Mouse (Mus musculus) myocyte (in vitro differentiated cells): ENCODE measurements around the gene Grb10. TPM values are rescaled to one million over a fixed set of nuclear protein-coding genes. Genes with fewer than 3 reads are reported as not detected.

Experiments used
- H3K27me3 ChIP-seq: one replicate; pipeline ENCODE4 v1.6.1; 2011; ENCODE audit not compliant: control insufficient read depth, insufficient read depth, insufficient read length
- H3K36me3 ChIP-seq: one replicate; pipeline ENCODE4 v1.6.1; 2011; ENCODE audit not compliant: control insufficient read depth, insufficient read depth
- H3K4me2 ChIP-seq: one replicate; pipeline ENCODE4 v1.6.1; 2011; ENCODE audit warnings: low read depth, control low read depth
- H3K4me3 ChIP-seq: one replicate; pipeline ENCODE4 v1.5.1; 2011; ENCODE audit warnings: mild to moderate bottlenecking, control low read depth, moderate library complexity
- H3K79me2 ChIP-seq: one replicate; pipeline ENCODE4 v1.6.1; 2011; ENCODE audit not compliant: control insufficient read depth, insufficient read depth
- H3ac ChIP-seq: one replicate; pipeline ENCODE4 v1.6.1; 2011; ENCODE audit not compliant: control insufficient read depth, insufficient read length
- CEBPB ChIP-seq: IDR thresholded peaks from 2 replicates; pipeline ENCODE4 v1.6.1; 2011; ENCODE audit warnings: mild to moderate bottlenecking, moderate library complexity; ENCODE audit not compliant: poor library complexity, insufficient read depth, severe bottlenecking
- E2F4 ChIP-seq: IDR thresholded peaks from one replicate; pipeline ENCODE4 v1.6.1; 2011; ENCODE audit warnings: mild to moderate bottlenecking, control low read depth, moderate library complexity; ENCODE audit not compliant: insufficient read depth
- MAX ChIP-seq: IDR thresholded peaks from one replicate; pipeline ENCODE4 v1.6.1; 2011; ENCODE audit warnings: low read depth, mild to moderate bottlenecking, control low read depth
- MYOD1 ChIP-seq, 3 experiments: IDR thresholded peaks; one replicate each; pipeline ENCODE4 v1.6.1; 2011; ENCODE audit warnings: control low read depth in 2 of 3, low read depth in 2 of 3, mild to moderate bottlenecking in 2 of 3, moderate library complexity in 1 of 3; ENCODE audit not compliant: insufficient read length in 2 of 3, control insufficient read depth in 1 of 3
- MYOG ChIP-seq, 3 experiments: IDR thresholded peaks; one replicate each; pipeline ENCODE4 v1.6.1; 2011; ENCODE audit warnings: control low read depth in 2 of 3, low read depth in 2 of 3, mild to moderate bottlenecking in 2 of 3; ENCODE audit not compliant: insufficient read length in 2 of 3, control insufficient read depth in 1 of 3, insufficient read depth in 1 of 3
- POLR2A ChIP-seq: IDR thresholded peaks from one replicate; pipeline ENCODE4 v1.6.1; 2011; ENCODE audit warnings: low read depth, mild to moderate bottlenecking, control low read depth, moderate library complexity; ENCODE audit not compliant: insufficient read length
- POLR2AphosphoS2 ChIP-seq: IDR thresholded peaks from one replicate; pipeline ENCODE4 v1.6.1; 2011; ENCODE audit warnings: low read depth, control low read depth; ENCODE audit not compliant: insufficient read length
- REST ChIP-seq: IDR thresholded peaks from one replicate; pipeline ENCODE4 v1.6.1; 2011; ENCODE audit warnings: mild to moderate bottlenecking, control low read depth, moderate library complexity; ENCODE audit not compliant: insufficient read depth, insufficient read length
- SRF ChIP-seq: IDR thresholded peaks from one replicate; pipeline ENCODE4 v1.6.1; 2011; ENCODE audit warnings: low read depth; ENCODE audit not compliant: control insufficient read depth, insufficient read length
- TCF12 ChIP-seq: IDR thresholded peaks from one replicate; pipeline ENCODE4 v1.6.1; 2011; ENCODE audit warnings: mild to moderate bottlenecking, control low read depth; ENCODE audit not compliant: poor library complexity, insufficient read depth, severe bottlenecking
- TCF3 ChIP-seq: IDR thresholded peaks from one replicate; pipeline ENCODE4 v1.6.1; 2011; ENCODE audit warnings: low read depth, control low read depth; ENCODE audit not compliant: insufficient read length
- USF1 ChIP-seq: IDR thresholded peaks from one replicate; pipeline ENCODE4 v1.6.1; 2011; ENCODE audit warnings: low read depth, mild to moderate bottlenecking, control low read depth, moderate library complexity
- polyA plus RNA-seq: library from polyadenylated mRNA; unstranded; fragments of >200 nt; fragmentation: generic; extraction: Trizol; gene quantifications from one replicate; pipeline ENCODE4 v1.2.1, GENCODE M21; 2012; ENCODE audit warnings: missing spikeins

Grb10 gene
- polyA plus RNA-seq, result 0.59 TPM

DNA sequence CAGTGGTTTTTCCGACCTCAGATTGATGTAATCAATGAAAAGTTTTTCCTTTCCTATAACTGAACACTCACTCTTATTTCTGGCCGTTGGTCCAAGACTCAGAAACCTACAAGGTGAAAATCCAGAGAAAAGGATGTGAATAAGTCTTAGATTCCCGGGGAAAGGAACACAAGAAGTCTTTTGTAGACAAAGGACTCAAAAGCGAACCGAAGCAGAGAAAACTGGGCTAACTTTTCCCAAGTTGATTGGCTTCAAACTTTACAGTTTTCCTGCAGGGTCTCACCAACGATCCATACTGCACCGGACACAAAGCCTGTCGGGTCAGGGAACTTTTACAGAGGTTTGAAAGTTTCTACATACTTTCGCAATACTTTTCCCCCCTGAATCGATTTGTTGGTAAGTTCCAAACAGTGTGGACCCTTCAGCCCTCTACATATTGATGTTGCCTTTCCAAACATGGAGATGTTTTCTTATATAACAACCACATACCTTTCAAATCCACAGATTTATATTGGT lies at the start of gene Grb10:
Gene Grb10, minus strand, starts transcription at position 214 of the 516 bp plus-strand sequence.
- Histone ChIP-seq H3ac (no peak within 1 kb of the TSS), H3K4me2 (no peak within 1 kb of the TSS), H3K79me2 (no peaks in the 10 kb centered on the region), H3K27me3 (peaks cover 7% of the 10 kb centered on the region), H3K4me3 (no peak within 1 kb of the TSS), H3K36me3 (no peaks in the 10 kb centered on the region)
- no peak for TF ChIP-seq TCF12
- TF ChIP-seq E2F4, result no peak
- no peak for TF ChIP-seq POLR2AphosphoS2
- no peak for TF ChIP-seq CEBPB
- TF ChIP-seq REST, result no peak
- TF ChIP-seq SRF, result no peak
- no peak for TF ChIP-seq MYOD1 (IDR thresholded peaks at IDR 0.05; ENCODE audit: control insufficient read depth in 1 of 3, insufficient read length in 2 of 3, low read depth in 2 of 3)
- TF ChIP-seq POLR2A, result no peak
- no peak for TF ChIP-seq USF1
- no peak for TF ChIP-seq MYOG (IDR thresholded peaks at IDR 0.05; ENCODE audit: control insufficient read depth in 1 of 3, insufficient read depth in 1 of 3, insufficient read length in 2 of 3, low read depth in 2 of 3)
- TF ChIP-seq TCF3, result no peak
- no peak for TF ChIP-seq MAX

DNA sequence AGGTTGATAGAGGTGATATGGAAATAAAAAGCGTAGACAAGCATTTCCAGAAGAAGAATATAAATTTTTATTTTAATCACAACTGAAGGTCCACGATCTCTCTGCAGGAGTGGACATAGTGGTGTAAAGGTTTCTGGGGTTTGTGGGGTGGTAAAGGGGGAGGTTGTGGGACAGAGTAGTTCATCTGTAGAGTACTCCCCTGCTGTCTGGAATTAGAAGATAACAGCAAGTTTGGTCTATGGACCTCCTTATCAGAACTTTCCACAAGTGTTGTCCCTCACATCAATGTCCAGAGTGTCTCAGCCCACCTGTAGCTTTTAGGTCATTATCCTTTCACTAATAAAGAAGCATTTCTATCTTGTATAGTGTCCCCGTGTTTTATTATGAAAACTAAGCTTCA lies 43.2 kb upstream of the Grb10 start:
- Histone ChIP-seq H3K79me2 (no peaks in the 10 kb centered on the region), H3K4me3 (no peak overlapping the region), H3K4me2 (no peak overlapping the region), H3K27me3 (no peaks in the 10 kb centered on the region), H3K36me3 (no peaks in the 10 kb centered on the region), H3ac (no peak overlapping the region)
- TF ChIP-seq TCF12 (no peak), MYOD1 (IDR thresholded peaks at IDR 0.05; ENCODE audit: control insufficient read depth in 1 of 3, insufficient read length in 2 of 3, low read depth in 2 of 3) (no peak), SRF (no peak), POLR2AphosphoS2 (no peak), TCF3 (no peak), USF1 (no peak)

DNA sequence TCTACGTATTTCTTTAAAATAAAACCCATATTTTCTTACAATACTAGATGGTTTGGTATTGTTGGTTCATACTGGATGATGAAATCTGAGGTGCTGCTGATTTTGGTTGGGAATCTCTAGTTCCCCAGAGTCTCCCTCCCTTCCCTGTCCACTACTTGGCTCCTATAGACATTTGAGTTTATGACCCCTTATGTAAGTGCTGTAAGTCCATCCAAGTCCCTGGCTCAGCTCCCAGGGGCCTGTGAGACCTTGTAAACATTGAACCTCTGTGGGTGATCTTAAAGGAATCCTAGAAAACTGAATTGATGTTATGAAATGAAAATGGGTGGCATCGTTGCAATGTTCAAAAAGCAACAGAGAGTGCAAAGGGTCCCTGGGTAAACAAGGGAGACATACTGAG lies 40.7 kb upstream of the Grb10 start:
- H3K4me2 ChIP-seq, result no peak overlapping the region
- H3ac ChIP-seq, result no peak overlapping the region
- H3K79me2 ChIP-seq, result no peaks in the 10 kb centered on the region
- no peaks in the 10 kb centered on the region for H3K27me3 ChIP-seq
- H3K4me3 ChIP-seq, result no peak overlapping the region
- no peaks in the 10 kb centered on the region for H3K36me3 ChIP-seq
- TF ChIP-seq MYOG (IDR thresholded peaks at IDR 0.05; ENCODE audit: control insufficient read depth in 1 of 3, insufficient read depth in 1 of 3, insufficient read length in 2 of 3, low read depth in 2 of 3) (no peak), MAX (no peak), USF1 (no peak), E2F4 (no peak), CEBPB (no peak), TCF3 (no peak), MYOD1 (IDR thresholded peaks at IDR 0.05; ENCODE audit: control insufficient read depth in 1 of 3, insufficient read length in 2 of 3, low read depth in 2 of 3) (no peak), REST (no peak)

DNA sequence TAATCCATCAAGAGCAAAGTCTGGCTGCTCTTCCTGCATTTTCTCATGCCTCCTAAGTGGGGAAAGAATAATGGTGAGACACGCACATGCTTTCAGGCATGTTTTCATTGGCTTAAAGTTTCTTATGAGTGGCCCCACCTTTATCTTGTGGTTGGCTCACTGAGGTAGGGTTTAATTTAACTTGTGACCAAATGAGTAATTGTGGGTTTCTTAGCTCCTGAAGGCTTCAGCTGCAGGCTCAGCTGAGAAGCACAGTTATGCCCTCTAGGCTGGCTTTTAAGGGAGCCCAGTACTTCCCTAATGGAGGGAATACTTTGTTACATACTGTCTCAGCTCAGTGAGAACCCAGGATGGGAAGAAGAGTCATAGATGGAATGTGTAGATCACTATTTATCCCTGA lies 37.0 kb upstream of the Grb10 start:
- Histone ChIP-seq H3K4me3 (no peak overlapping the region), H3K27me3 (no peaks in the 10 kb centered on the region), H3K4me2 (no peak overlapping the region), H3ac (no peak overlapping the region), H3K79me2 (no peaks in the 10 kb centered on the region), H3K36me3 (no peaks in the 10 kb centered on the region)
- TF ChIP-seq CEBPB, result no peak
- TF ChIP-seq MAX, result no peak
- TF ChIP-seq MYOG (IDR thresholded peaks at IDR 0.05; ENCODE audit: control insufficient read depth in 1 of 3, insufficient read depth in 1 of 3, insufficient read length in 2 of 3, low read depth in 2 of 3), result no peak
- no peak for TF ChIP-seq POLR2A
- TF ChIP-seq MYOD1 (IDR thresholded peaks at IDR 0.05; ENCODE audit: control insufficient read depth in 1 of 3, insufficient read length in 2 of 3, low read depth in 2 of 3), result no peak
- no peak for TF ChIP-seq POLR2AphosphoS2
- no peak for TF ChIP-seq TCF12
- no peak for TF ChIP-seq SRF
- no peak for TF ChIP-seq USF1
- no peak for TF ChIP-seq E2F4
- no peak for TF ChIP-seq REST
- TF ChIP-seq TCF3, result no peak
